Mouse (Mus musculus): ENCODE measurements around the gene Hdac8. TPM values are rescaled to one million over a fixed set of nuclear protein-coding genes. Genes with fewer than 3 reads are reported as not detected.

Hdac8 gene
- total and polyA plus RNA-seq, 3 experiments: 8.8 to 11.8 TPM; not detected in 1

DNA sequence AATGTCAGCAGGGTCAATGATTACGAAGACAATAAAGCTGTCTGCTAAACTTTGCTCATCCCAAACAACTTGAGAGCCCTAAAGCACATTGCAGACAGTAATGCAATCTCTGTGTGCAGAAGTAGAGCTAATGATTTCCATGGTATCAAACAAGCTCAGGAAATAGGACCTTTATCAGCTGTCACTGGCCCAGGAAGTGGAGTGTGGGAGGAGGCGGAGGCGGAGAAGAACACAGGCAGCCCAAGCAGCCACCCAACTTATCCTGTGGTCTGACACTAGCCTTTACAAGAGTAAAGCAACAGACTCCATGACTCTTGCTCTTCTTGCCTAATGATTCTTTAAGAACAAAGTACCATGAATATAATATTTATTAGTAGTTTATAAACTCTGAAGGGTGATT is 26.7 kb downstream of the Hdac8 start:
- H3K36me3 ChIP-seq (ENCODE audit: control insufficient read depth in 1 of 2, insufficient read depth in 2 of 2, low read length in 2 of 2): peaks cover 0 to 15% of the 10 kb centered on the region in 2 experiments; a peak in 2 of 4 replicates
- no peaks in the 10 kb centered on the region for H3K27me3 ChIP-seq (ENCODE audit: control insufficient read depth in 1 of 2, insufficient read depth in 2 of 2, low read length in 2 of 2)
- TF ChIP-seq MYB (IDR thresholded peaks at IDR 0.05; ENCODE audit: low read depth, low read length): no peak
- no peak for TF ChIP-seq JUND (IDR thresholded peaks at IDR 0.05; ENCODE audit: low read depth, low read length)
- peak; percentile 40; the same call in 1 of the 2 replicates for TF ChIP-seq TCF12 (IDR thresholded peaks at IDR 0.05; ENCODE audit: low read depth, low read length)
- no peak for TF ChIP-seq GABPA (IDR thresholded peaks at IDR 0.05; ENCODE audit: low read depth, low read length)
- TF ChIP-seq CHD1 (IDR thresholded peaks at IDR 0.05; ENCODE audit: low read depth, low read length): no peak
- peak; percentile 73; the same call in 1 of the 2 replicates for TF ChIP-seq RCOR1 (IDR thresholded peaks at IDR 0.05; ENCODE audit: low read depth, low read length)
- TF ChIP-seq TAL1 (IDR thresholded peaks at IDR 0.05; ENCODE audit: low read length): peak; percentile 42
- TF ChIP-seq CTCF (IDR thresholded peaks at IDR 0.05 in 2 of 3, conservative IDR thresholded peaks at IDR 0.05 in 1 of 3; ENCODE audit: control insufficient read depth in 1 of 3, insufficient read depth in 1 of 3, low read depth in 2 of 3, low read length in 3 of 3, poor library complexity in 1 of 3, severe bottlenecking in 1 of 3): no peak
- no peak for TF ChIP-seq NELFE (IDR thresholded peaks at IDR 0.05; ENCODE audit: low read depth, low read length)
- no peak for TF ChIP-seq MXI1 (IDR thresholded peaks at IDR 0.05; ENCODE audit: low read depth, low read length)
- TF ChIP-seq SMC3 (IDR thresholded peaks at IDR 0.05; ENCODE audit: low read depth, low read length): no peak
- no peak for TF ChIP-seq ZKSCAN1 (IDR thresholded peaks at IDR 0.05; ENCODE audit: low read depth, low read length)
- no peak for TF ChIP-seq NRF1 (IDR thresholded peaks at IDR 0.05; ENCODE audit: insufficient read depth, low read depth, low read length, poor library complexity, severe bottlenecking)
- peak; percentile 48; the same call in 1 of the 2 replicates for TF ChIP-seq ETS1 (IDR thresholded peaks at IDR 0.05; ENCODE audit: low read depth, low read length)
- no peak for TF ChIP-seq TBP (IDR thresholded peaks at IDR 0.05; ENCODE audit: low read depth, low read length)
- peak; percentile 59; the same call in 1 of the 2 replicates for TF ChIP-seq SIN3A (IDR thresholded peaks at IDR 0.05; ENCODE audit: low read length)
- peak; percentile 76 for TF ChIP-seq GATA1 (IDR thresholded peaks at IDR 0.05; ENCODE audit: low read depth, low read length)
- TF ChIP-seq EP300 (IDR thresholded peaks at IDR 0.05; ENCODE audit: low read depth in 1 of 2, low read length in 2 of 2): peak; percentile 77 to 85
- TF ChIP-seq USF1 (IDR thresholded peaks at IDR 0.05; ENCODE audit: low read depth, low read length): no peak
- peaks cover 8 to 11% of the 10 kb centered on the region in 2 experiments for H3K4me1 ChIP-seq (ENCODE audit: control insufficient read depth in 1 of 2, insufficient read depth in 2 of 2, low read length in 2 of 2)
- H3K27ac ChIP-seq (ENCODE audit: control insufficient read depth, low read depth, low read length): peak overlapping the region; percentile 78
- H3K9me3 ChIP-seq (replicated peaks; ENCODE audit: insufficient read depth, low read length): no peaks in the 10 kb centered on the region
- H3K4me3 ChIP-seq (ENCODE audit: control insufficient read depth in 1 of 2, insufficient read depth in 1 of 2, low read depth in 2 of 2, low read length in 2 of 2): 0 out of 4 replicates have a peak overlapping the region, but pooled peaks of 1 of the 2 experiments have one; percentile 29
- H3K79me2 ChIP-seq (ENCODE audit: control insufficient read depth, insufficient read depth, low read length, poor library complexity): no peaks in the 10 kb centered on the region
- DNase-seq (ENCODE audit: low read depth, low spot score): peak; percentile 74
- H3K9ac ChIP-seq (ENCODE audit: control insufficient read depth, low read depth, low read length, poor library complexity, severe bottlenecking): peak overlapping the region; percentile 18; the same call in 1 of the 2 replicates

DNA sequence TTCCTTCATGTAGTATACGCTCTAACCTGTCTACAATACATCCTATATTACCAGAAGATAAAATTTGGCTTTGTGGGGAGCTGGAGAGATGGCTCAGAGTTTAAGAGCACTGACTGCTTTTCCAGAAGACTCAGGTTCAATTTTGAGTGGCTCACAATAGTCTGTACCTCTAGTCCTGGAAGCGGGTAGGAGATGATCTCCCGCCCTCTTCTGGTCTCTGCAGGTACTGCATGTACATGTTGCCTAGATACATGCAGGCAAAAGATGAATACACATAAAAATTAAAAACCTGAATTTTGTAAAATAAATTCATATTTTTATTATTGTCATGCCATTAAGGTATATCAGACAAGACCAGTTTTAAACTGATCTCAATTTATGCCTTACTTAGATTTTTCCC is 28.4 kb downstream of the Hdac8 start:
- H3K27ac ChIP-seq (ENCODE audit: control insufficient read depth, low read depth, low read length): no peak overlapping the region
- H3K27me3 ChIP-seq (ENCODE audit: control insufficient read depth in 1 of 2, insufficient read depth in 2 of 2, low read length in 2 of 2): no peaks in the 10 kb centered on the region
- peaks cover 0 to 15% of the 10 kb centered on the region in 2 experiments; a peak in 2 of 4 replicates for H3K36me3 ChIP-seq (ENCODE audit: control insufficient read depth in 1 of 2, insufficient read depth in 2 of 2, low read length in 2 of 2)
- TF ChIP-seq CTCF (IDR thresholded peaks at IDR 0.05 in 2 of 3, conservative IDR thresholded peaks at IDR 0.05 in 1 of 3; ENCODE audit: control insufficient read depth in 1 of 3, insufficient read depth in 1 of 3, low read depth in 2 of 3, low read length in 3 of 3, poor library complexity in 1 of 3, severe bottlenecking in 1 of 3): peak; percentile 57 to 69 (median 60)
- TF ChIP-seq SMC3 (IDR thresholded peaks at IDR 0.05; ENCODE audit: low read depth, low read length): peak; percentile 75
- no peak for TF ChIP-seq UBTF (IDR thresholded peaks at IDR 0.05; ENCODE audit: borderline replicate concordance, insufficient read depth, low read depth, low read length)
- TF ChIP-seq RCOR1 (IDR thresholded peaks at IDR 0.05; ENCODE audit: low read depth, low read length): no peak
- TF ChIP-seq RAD21 (IDR thresholded peaks at IDR 0.05; ENCODE audit: low read depth, low read length): peak; percentile 62
- peak; percentile 37; the same call in 1 of the 2 replicates for TF ChIP-seq ZC3H11A (IDR thresholded peaks at IDR 0.05; ENCODE audit: low read depth, low read length)
- TF ChIP-seq TBP (IDR thresholded peaks at IDR 0.05; ENCODE audit: low read depth, low read length): no peak
- no peak for TF ChIP-seq MEF2A (IDR thresholded peaks at IDR 0.05; ENCODE audit: extremely low read depth, insufficient replicate concordance, low read depth, low read length, poor library complexity, severe bottlenecking)
- TF ChIP-seq CHD2 (IDR thresholded peaks at IDR 0.05; ENCODE audit: low read length): no peak
- no peak overlapping the region for H3K9ac ChIP-seq (ENCODE audit: control insufficient read depth, low read depth, low read length, poor library complexity, severe bottlenecking)
- no peaks in the 10 kb centered on the region for H3K9me3 ChIP-seq (replicated peaks; ENCODE audit: insufficient read depth, low read length)
- H3K4me1 ChIP-seq (ENCODE audit: control insufficient read depth in 1 of 2, insufficient read depth in 2 of 2, low read length in 2 of 2): peaks cover 8 to 11% of the 10 kb centered on the region in 2 experiments
- H3K79me2 ChIP-seq (ENCODE audit: control insufficient read depth, insufficient read depth, low read length, poor library complexity): no peaks in the 10 kb centered on the region
- H3K4me3 ChIP-seq (ENCODE audit: control insufficient read depth in 1 of 2, insufficient read depth in 1 of 2, low read depth in 2 of 2, low read length in 2 of 2): no peak overlapping the region
- peak; percentile 66 for DNase-seq (ENCODE audit: low read depth, low spot score)

Measured in MEL (cell line).